In the genomic region with DNA sequence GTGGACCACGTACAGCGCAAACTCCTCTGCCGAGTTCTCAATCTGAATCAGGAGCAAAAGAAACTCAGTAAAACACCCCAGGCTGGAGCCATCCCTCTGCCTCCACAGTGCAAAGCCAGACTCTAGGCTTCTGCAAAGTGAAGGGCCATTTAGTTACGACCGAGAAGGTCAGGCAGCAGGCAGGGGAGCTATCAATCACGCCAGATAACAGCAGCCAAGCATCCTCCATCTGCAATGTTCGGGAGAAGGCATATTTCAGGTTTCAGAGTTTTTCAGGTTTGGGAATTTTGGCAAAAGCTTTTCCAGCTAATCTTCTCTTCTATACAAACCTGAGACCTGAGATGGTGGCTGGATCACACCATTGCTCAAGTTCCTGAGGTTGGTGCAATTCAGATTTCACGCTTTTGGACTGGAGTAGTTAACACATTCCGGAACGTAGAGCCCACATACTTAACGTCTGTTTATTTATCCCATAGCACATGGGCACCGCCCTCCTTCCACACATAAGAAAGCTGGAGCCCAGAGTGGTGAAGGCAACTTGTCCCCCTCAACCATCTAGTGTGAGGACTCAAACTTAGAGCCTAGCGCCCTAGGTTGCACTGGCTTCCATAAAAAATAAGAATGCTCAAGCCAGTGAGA, we compare ENCODE assay signal across 21 mouse cellular contexts. TPM values are rescaled to one million over a fixed set of nuclear protein-coding genes. Genes with fewer than 3 reads are reported as not detected.
A peak's percentile ranks its signal among the peaks of the same experiment; 100 is the strongest.
DNase-seq lines count a peak whose midpoint lies in the region; ATAC-seq and TF ChIP-seq lines count a peak whose summit lies in the region.
"Had no signal": no experiment of that assay in that cellular context is flagged by ENCODE, and none has a peak within 500 bp of the region (broad histone marks: within the 10 kb centered on the region; RNA-seq: fewer than 3 reads in every experiment).

No protein-coding gene starts in this region.

- H3K9ac ChIP-seq in kidney, postnatal 0 days (ENCODE audit: low read depth, low read length) = no peak overlapping the region
- no peak overlapping the region for H3K9ac ChIP-seq in lung, postnatal 0 days (replicated peaks; ENCODE audit: low read depth)
- no peak overlapping the region for H3K9ac ChIP-seq in liver, embryonic 11.5 days (ENCODE audit: low read depth, low read length)
- H3K9ac ChIP-seq: embryonic facial prominence, embryonic 15.5 days; heart, embryonic 13.5 days; hindbrain, embryonic 12.5 days had no signal

- no peaks in the 10 kb centered on the region for H3K27me3 ChIP-seq in kidney, postnatal 0 days (ENCODE audit: insufficient read depth, low read length)
- no peaks in the 10 kb centered on the region for H3K27me3 ChIP-seq in lung, postnatal 0 days (replicated peaks; ENCODE audit: insufficient read depth, low read length)
- H3K27me3 ChIP-seq in liver, embryonic 11.5 days (replicated peaks; ENCODE audit: control insufficient read depth, insufficient read depth, low read length) = no peaks in the 10 kb centered on the region
- H3K27me3 ChIP-seq: embryonic facial prominence, embryonic 15.5 days; heart, embryonic 13.5 days; hindbrain, embryonic 12.5 days had no signal

- peaks cover 7% of the 10 kb centered on the region for H3K4me1 ChIP-seq in kidney, postnatal 0 days (replicated peaks; ENCODE audit: insufficient read depth, low read length)
- peaks cover 22% of the 10 kb centered on the region for H3K4me1 ChIP-seq in lung, postnatal 0 days (ENCODE audit: insufficient read depth, low read depth, low read length)
- H3K4me1 ChIP-seq in liver, embryonic 11.5 days (replicated peaks; ENCODE audit: control insufficient read depth, insufficient read depth, low read length) = no peaks in the 10 kb centered on the region

- no peaks in the 10 kb centered on the region for H3K9me3 ChIP-seq in kidney, postnatal 0 days (replicated peaks; ENCODE audit: low read length)
- H3K9me3 ChIP-seq in lung, postnatal 0 days (ENCODE audit: low read length) = no peaks in the 10 kb centered on the region
- no peaks in the 10 kb centered on the region for H3K9me3 ChIP-seq in liver, embryonic 11.5 days (ENCODE audit: control insufficient read depth, low read length)
- H3K9me3 ChIP-seq: embryonic facial prominence, embryonic 15.5 days; forebrain, embryonic 10.5 days; heart, embryonic 13.5 days; hindbrain, embryonic 12.5 days had no signal

- no peak overlapping the region for H3K4me2 ChIP-seq in kidney, postnatal 0 days (ENCODE audit: low read length)
- H3K4me2 ChIP-seq in lung, postnatal 0 days (replicated peaks; ENCODE audit: low read depth, low read length) = no peak overlapping the region
- no peak overlapping the region for H3K4me2 ChIP-seq in liver, embryonic 11.5 days
- H3K4me2 ChIP-seq: embryonic facial prominence, embryonic 15.5 days; heart, embryonic 13.5 days; hindbrain, embryonic 12.5 days had no signal

- peak; percentile 95 for TF ChIP-seq EP300 in lung, postnatal 0 days (IDR thresholded peaks at IDR 0.05)

- peak; percentile 62 for DNase-seq in kidney, postnatal 0 days (ENCODE audit: low spot score)
- DNase-seq in kidney, postnatal 36 days = no peak
- peak; percentile 84 for DNase-seq in lung, postnatal 0 days (ENCODE audit: low spot score)
- DNase-seq in lung, postnatal 10 days = no peak
- DNase-seq in lung, postnatal 25 days (ENCODE audit: low spot score) = peak; percentile 48
- peak; percentile 54 for DNase-seq in mesoderm, embryonic 11.5 days (ENCODE audit: low read depth, low spot score)
- DNase-seq in liver, embryonic 11.5 days (ENCODE audit: low spot score) = no peak
- DNase-seq: adrenal gland, adult 2 months; adrenal gland, postnatal 25 days; cerebellum, adult 8-10 months; cerebellum, postnatal 14 days; gastrocnemius, adult 2 months; gastrocnemius, postnatal 25 days; heart, postnatal 36 days had no signal

- H3K4me3 ChIP-seq in kidney, postnatal 0 days (replicated peaks; ENCODE audit: low read depth, low read length) = no peak overlapping the region
- no peak overlapping the region for H3K4me3 ChIP-seq in lung, postnatal 0 days (ENCODE audit: low read depth, low read length)
- no peak overlapping the region for H3K4me3 ChIP-seq in liver, embryonic 11.5 days (ENCODE audit: low read depth, low read length)
- H3K4me3 ChIP-seq: embryonic facial prominence, embryonic 15.5 days; erythroblast, embryonic 14.5 days; forebrain, embryonic 10.5 days; gastrocnemius, adult 2 months; heart, embryonic 13.5 days; hindbrain, embryonic 12.5 days had no signal

- no peaks in the 10 kb centered on the region for H3K36me3 ChIP-seq in kidney, postnatal 0 days (ENCODE audit: insufficient read depth, low read length)
- peaks cover 16% of the 10 kb centered on the region; the same call in 1 of the 2 replicates for H3K36me3 ChIP-seq in lung, postnatal 0 days (ENCODE audit: insufficient read depth, low read length)
- no peaks in the 10 kb centered on the region for H3K36me3 ChIP-seq in liver, embryonic 11.5 days (ENCODE audit: control insufficient read depth, insufficient read depth, low read length)
- H3K36me3 ChIP-seq: embryonic facial prominence, embryonic 15.5 days had no signal

- WGBS in kidney, postnatal 0 days = 40% methylated on average over 13 of the region's 13 CpGs
- 39% methylated on average over 13 of the region's 13 CpGs for WGBS in lung, postnatal 0 days
- WGBS in liver, embryonic 11.5 days = 67% methylated on average over 13 of the region's 13 CpGs

- H3K27ac ChIP-seq in kidney, postnatal 0 days = no peak overlapping the region
- peak overlapping the region; percentile 62; the same call in 1 of the 2 replicates for H3K27ac ChIP-seq in lung, postnatal 0 days (ENCODE audit: low read length)
- H3K27ac ChIP-seq in liver, embryonic 11.5 days (ENCODE audit: low read depth, low read length) = no peak overlapping the region
- H3K27ac ChIP-seq: embryonic facial prominence, embryonic 15.5 days; forebrain, embryonic 10.5 days; gastrocnemius, adult 2 months; heart, embryonic 13.5 days; hindbrain, embryonic 12.5 days had no signal

- no peak for ATAC-seq in kidney, postnatal 0 days (replicated peaks; ENCODE audit: low FRiP score, low read depth)
- peak; percentile 21 for ATAC-seq in lung, postnatal 0 days
- no peak for ATAC-seq in liver, embryonic 11.5 days (replicated peaks; ENCODE audit: low FRiP score)
- ATAC-seq: forebrain, embryonic 14.5 days; hindbrain, embryonic 16.5 days had no signal

- no peak for TF ChIP-seq CTCF in kidney, postnatal 0 days (IDR thresholded peaks at IDR 0.05; ENCODE audit: low read depth)
- TF ChIP-seq CTCF in lung, postnatal 0 days (IDR thresholded peaks at IDR 0.05) = no peak

RNA-seq across cellular contexts. Expression of a gene that starts 28.2 kb away (rescaled TPM):
- polyA plus RNA-seq in kidney, postnatal 0 days (2015; fragmentation: Nextera tagmentation; extraction: Ambion mirVana) = 3.0 and 3.2 TPM in 2 replicates
- polyA plus RNA-seq in lung, postnatal 0 days (2015; fragmentation: Nextera tagmentation; extraction: Ambion mirVana) = 10.0 and 15.2 TPM in 2 replicates
- 4.9 and 6.2 TPM in 2 replicates for polyA plus RNA-seq in liver, embryonic 11.5 days (2014; fragmentation: Nextera tagmentation; extraction: Ambion mirVana)

RNA-seq across cellular contexts. Expression of a gene that starts 51.2 kb away (rescaled TPM):
- 14.1 and 17.0 TPM in 2 replicates for polyA plus RNA-seq in kidney, postnatal 0 days (2015; fragmentation: Nextera tagmentation; extraction: Ambion mirVana)
- polyA plus RNA-seq in lung, postnatal 0 days (2015; fragmentation: Nextera tagmentation; extraction: Ambion mirVana) = 3.5 and 6.0 TPM in 2 replicates
- 1.6 and 2.5 TPM in 2 replicates for polyA plus RNA-seq in liver, embryonic 11.5 days (2014; fragmentation: Nextera tagmentation; extraction: Ambion mirVana)
- polyA plus RNA-seq: erythroblast, embryonic 14.5 days had no signal

Comparison
In these comparisons a context has a peak if more than half of its experiments do, and no peak if none do; other contexts are left out.
1. DNase-seq: peak in kidney, postnatal 0 days (single experiment), lung, postnatal 0 days (single experiment), lung, postnatal 25 days (single experiment) and mesoderm, embryonic 11.5 days (single experiment); none in kidney, postnatal 36 days (0 of 2), lung, postnatal 10 days (single experiment) and liver, embryonic 11.5 days (single experiment).